Comparison of ENCODE assay signal across 8 mouse cellular contexts in genomic region chr2:12325417-12325816, GRCm38 (mm10). TPM values are rescaled to one million over a fixed set of nuclear protein-coding genes. Genes with fewer than 3 reads are reported as not detected.
DNase-seq lines count a peak whose midpoint lies in the region; ATAC-seq and TF ChIP-seq lines count a peak whose summit lies in the region.

No protein-coding gene starts in this region.

- WGBS in hindbrain, postnatal 0 days = 66% methylated on average over 6 of the region's 6 CpGs
- WGBS in hindbrain, embryonic 10.5 days = 92% methylated on average over 6 of the region's 6 CpGs
- WGBS in heart, postnatal 0 days = 21% methylated on average over 6 of the region's 6 CpGs

- no peak overlapping the region for H3K27ac ChIP-seq in hindbrain, postnatal 0 days
- no peak overlapping the region for H3K27ac ChIP-seq in hindbrain, embryonic 10.5 days
- H3K27ac ChIP-seq in heart, postnatal 0 days (ENCODE audit: low read depth) = peak overlapping the region; percentile 60

- no peaks in the 10 kb centered on the region for H3K9me3 ChIP-seq in hindbrain, postnatal 0 days (ENCODE audit: low read length)
- H3K9me3 ChIP-seq in hindbrain, embryonic 10.5 days = no peaks in the 10 kb centered on the region
- no peaks in the 10 kb centered on the region for H3K9me3 ChIP-seq in heart, postnatal 0 days (replicated peaks; ENCODE audit: control insufficient read depth, low read length)

- DNase-seq in hindbrain, postnatal 0 days (ENCODE audit: low spot score) = no peak
- DNase-seq in hindbrain, embryonic 10.5 days (ENCODE audit: low spot score) = no peak
- peak; percentile 61 for DNase-seq in brain, adult 2 months (ENCODE audit: low read depth, low spot score)
- DNase-seq in heart, postnatal 0 days (ENCODE audit: low spot score) = peak; percentile 86
- peak; percentile 74 to 91 for DNase-seq in lung, postnatal 4 days
- DNase-seq in yolk sac, embryonic 10.5 days (ENCODE audit: low spot score) = no peak
- DNase-seq in cerebellum, adult 8-10 months = no peak
- no peak for DNase-seq in spleen, postnatal 36 days (ENCODE audit: low spot score in 2 of 2)

- H3K9ac ChIP-seq in hindbrain, postnatal 0 days (replicated peaks; ENCODE audit: low read length) = no peak overlapping the region
- no peak overlapping the region for H3K9ac ChIP-seq in heart, postnatal 0 days (replicated peaks; ENCODE audit: low read depth, low read length)

- 0 out of 2 replicates have a peak, but pooled peaks cover 8% of the 10 kb centered on the region for H3K4me1 ChIP-seq in hindbrain, postnatal 0 days (ENCODE audit: insufficient read depth, low read length)
- H3K4me1 ChIP-seq in hindbrain, embryonic 10.5 days (replicated peaks) = peaks cover 27% of the 10 kb centered on the region
- H3K4me1 ChIP-seq in heart, postnatal 0 days (ENCODE audit: control insufficient read depth, insufficient read depth) = no peaks in the 10 kb centered on the region; the same call in 1 of the 2 replicates

- 0 out of 2 replicates have a peak, but pooled peaks have one; percentile 48 for TF ChIP-seq EP300 in heart, postnatal 0 days (IDR thresholded peaks at IDR 0.05; ENCODE audit: low read depth)

- 0 out of 2 replicates have a peak, but pooled peaks have one; percentile 27 for ATAC-seq in hindbrain, postnatal 0 days
- ATAC-seq in heart, postnatal 0 days (ENCODE audit: insufficient read depth, low read depth) = peak; percentile 86

- no peaks in the 10 kb centered on the region for H3K27me3 ChIP-seq in hindbrain, postnatal 0 days (ENCODE audit: insufficient read depth, low read length)
- no peaks in the 10 kb centered on the region for H3K27me3 ChIP-seq in hindbrain, embryonic 10.5 days (ENCODE audit: insufficient read depth, poor library complexity, severe bottlenecking)
- no peaks in the 10 kb centered on the region for H3K27me3 ChIP-seq in heart, postnatal 0 days (ENCODE audit: control insufficient read depth, insufficient read depth, low read length)

- H3K4me3 ChIP-seq in hindbrain, postnatal 0 days (ENCODE audit: low read length) = no peak overlapping the region
- H3K4me3 ChIP-seq in hindbrain, embryonic 10.5 days = no peak overlapping the region
- H3K4me3 ChIP-seq in heart, postnatal 0 days (ENCODE audit: low read depth, low read length) = no peak overlapping the region

- no peaks in the 10 kb centered on the region for H3K36me3 ChIP-seq in hindbrain, postnatal 0 days (ENCODE audit: insufficient read depth, low read length)
- H3K36me3 ChIP-seq in hindbrain, embryonic 10.5 days = no peaks in the 10 kb centered on the region
- no peaks in the 10 kb centered on the region for H3K36me3 ChIP-seq in heart, postnatal 0 days (replicated peaks; ENCODE audit: control insufficient read depth, insufficient read depth, low read length)

- no peak overlapping the region for H3K4me2 ChIP-seq in hindbrain, postnatal 0 days (ENCODE audit: low read depth, low read length)
- H3K4me2 ChIP-seq in heart, postnatal 0 days (ENCODE audit: low read depth, low read length) = no peak overlapping the region

- TF ChIP-seq CTCF in hindbrain, postnatal 0 days (IDR thresholded peaks at IDR 0.05; ENCODE audit: low read depth) = no peak
- TF ChIP-seq CTCF in heart, postnatal 0 days (IDR thresholded peaks at IDR 0.05; ENCODE audit: low read depth) = no peak

RNA-seq across cellular contexts. Expression of gene Itga8, which starts 23.7 kb away (rescaled TPM):
- 3.6 and 5.3 TPM in 2 replicates for total RNA-seq in hindbrain, postnatal 0 days (2014; rRNA removed)
- polyA plus RNA-seq in hindbrain, postnatal 0 days (2015; fragmentation: Nextera tagmentation; extraction: Ambion mirVana) = 2.9 and 3.2 TPM in 2 replicates
- 3.2 and 5.5 TPM in 2 replicates for polyA plus RNA-seq in hindbrain, embryonic 10.5 days (2016; fragmentation: Nextera tagmentation; extraction: Ambion mirVana)
- 12.8 and 15.0 TPM in 2 replicates for total RNA-seq in heart, postnatal 0 days (2014; rRNA removed; ENCODE audit: low replicate concordance)
- polyA plus RNA-seq in heart, postnatal 0 days (2015; fragmentation: Nextera tagmentation; extraction: Ambion mirVana) = 5.3 and 5.6 TPM in 2 replicates

Comparison
In these comparisons a context has a peak if more than half of its experiments do, and no peak if none do; other contexts are left out.
1. DNase-seq: peak in brain, adult 2 months (single experiment), heart, postnatal 0 days (single experiment) and lung, postnatal 4 days (2 of 2); none in hindbrain, postnatal 0 days (single experiment), hindbrain, embryonic 10.5 days (single experiment), yolk sac, embryonic 10.5 days (single experiment), cerebellum, adult 8-10 months (single experiment) and spleen, postnatal 36 days (0 of 2).